Mouse (Mus musculus): ENCODE measurements at regions not wholly inside any gene's neighbourhood (a gene's known extent, or its start where the extent isn't known, plus 50 kb on each side); places are given as distances from the start of the nearest gene placed in this dataset.
"Not testable (repeated sequence)": the region's sequence is repeated elsewhere in the genome, so short reads cannot be mapped to it uniquely, and the experiment has no call there.

DNA sequence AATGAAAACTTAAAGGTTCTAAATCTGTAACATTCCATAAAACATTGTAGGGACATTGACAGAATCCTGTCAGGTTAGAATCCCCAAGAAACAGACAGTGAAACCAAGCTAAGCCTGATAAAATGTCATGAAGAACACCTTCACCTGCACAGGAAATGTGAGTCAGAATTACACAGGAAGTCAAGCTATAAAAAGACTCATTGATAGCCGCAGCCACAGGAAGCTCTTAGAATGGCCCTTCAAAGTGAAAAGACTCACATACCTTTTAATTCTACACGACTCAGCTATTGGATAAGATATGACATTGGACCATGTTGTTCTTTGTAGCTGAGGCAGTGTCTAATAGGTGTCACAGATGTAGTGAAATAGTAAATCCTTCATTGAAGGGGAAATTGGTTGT is 55.3 kb downstream of the Spin2c start:
- TF ChIP-seq CTCF (conservative IDR thresholded peaks at IDR 0.05; ENCODE audit: insufficient read depth, insufficient read length, low read depth, low read length) = no peak

DNA sequence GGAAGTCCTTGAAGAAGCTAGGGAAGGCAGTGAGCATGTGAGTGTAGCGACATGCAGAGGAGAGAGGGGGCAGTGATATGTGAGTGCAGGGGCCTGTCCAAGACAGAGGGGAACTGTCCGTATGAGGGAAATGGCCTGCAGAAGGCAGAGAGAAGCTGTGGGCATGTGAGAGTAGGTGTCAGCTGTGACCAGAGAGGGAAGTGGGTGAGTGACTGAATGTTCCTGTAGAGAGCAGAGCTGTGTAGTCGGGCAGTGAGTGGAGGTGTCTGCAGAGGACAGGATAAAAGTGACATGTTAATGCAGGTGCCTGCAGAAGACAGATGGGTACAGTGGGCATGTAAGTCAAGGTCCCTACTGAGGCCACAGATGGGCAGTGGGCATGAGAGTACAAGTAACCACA is 84.4 kb downstream of the Samt1 start:
- Histone ChIP-seq H3K27ac (ENCODE audit: insufficient read depth, low read depth, low read length) (no peak overlapping the region), H3K4me1 (ENCODE audit: control insufficient read depth, insufficient read depth, low read length) (no peaks in the 10 kb centered on the region), H3K36me3 (ENCODE audit: control insufficient read depth, insufficient read depth, low read length) (no peaks in the 10 kb centered on the region), H3K27me3 (replicated peaks; ENCODE audit: control insufficient read depth, insufficient read depth, low read length) (no peaks in the 10 kb centered on the region), H3K4me3 (ENCODE audit: insufficient read depth, low read depth, low read length) (no peak overlapping the region)
- TF ChIP-seq POLR2A (IDR thresholded peaks at IDR 0.05; ENCODE audit: low read depth, low read length) = no peak
- TF ChIP-seq CTCF (conservative IDR thresholded peaks at IDR 0.05; ENCODE audit: insufficient read depth, insufficient read length, low read depth, low read length) = no peak
- WGBS = 44% methylated on average over 3 of the region's 3 CpGs
- no peak for DNase-seq

More for the DNA sequence above, 55.3 kb downstream of the Spin2c start:
- no peak for DNase-seq
- H3K27me3 ChIP-seq (replicated peaks; ENCODE audit: control insufficient read depth, insufficient read depth, low read length) = no peaks in the 10 kb centered on the region
- H3K4me3 ChIP-seq (ENCODE audit: insufficient read depth, low read depth, low read length) = no peak overlapping the region
- 59% methylated on average over 2 of the region's 2 CpGs for WGBS
- no peaks in the 10 kb centered on the region for H3K4me1 ChIP-seq (ENCODE audit: control insufficient read depth, insufficient read depth, low read length)
- H3K27ac ChIP-seq (ENCODE audit: insufficient read depth, low read depth, low read length) = no peak overlapping the region
- H3K36me3 ChIP-seq (ENCODE audit: control insufficient read depth, insufficient read depth, low read length) = no peaks in the 10 kb centered on the region

DNA sequence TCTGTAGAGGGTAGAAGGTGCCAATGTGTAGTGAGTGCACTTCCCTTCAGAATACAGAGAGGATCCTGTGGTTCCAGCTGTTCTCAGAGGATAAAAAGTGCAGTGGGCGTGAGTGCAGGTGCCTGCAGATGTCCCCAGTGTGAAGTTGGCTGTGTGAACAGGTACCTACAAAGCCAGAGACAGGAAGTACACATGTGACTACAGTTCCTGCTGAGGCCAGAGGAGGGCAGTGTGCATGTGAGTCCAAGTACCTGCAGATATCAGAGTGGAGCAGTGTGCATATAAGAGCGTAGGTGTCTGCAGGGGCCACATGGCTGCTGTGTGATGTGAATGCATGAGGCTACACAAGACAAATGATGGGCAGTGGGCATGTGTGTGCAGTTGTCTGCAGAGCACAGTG is 79.9 kb downstream of the Samt1 start:
- no peaks in the 10 kb centered on the region for H3K27me3 ChIP-seq (replicated peaks; ENCODE audit: control insufficient read depth, insufficient read depth, low read length)
- peak; percentile 2 for DNase-seq
- no peaks in the 10 kb centered on the region for H3K4me1 ChIP-seq (ENCODE audit: control insufficient read depth, insufficient read depth, low read length)
- 80% methylated on average over 2 of the region's 2 CpGs for WGBS
- no peaks in the 10 kb centered on the region for H3K36me3 ChIP-seq (ENCODE audit: control insufficient read depth, insufficient read depth, low read length)
- TF ChIP-seq CTCF (conservative IDR thresholded peaks at IDR 0.05; ENCODE audit: insufficient read depth, insufficient read length, low read depth, low read length) (0 out of 2 replicates have a peak, but pooled peaks have one; percentile 11), POLR2A (IDR thresholded peaks at IDR 0.05; ENCODE audit: low read depth, low read length) (no peak)
- no peak overlapping the region for H3K27ac ChIP-seq (ENCODE audit: insufficient read depth, low read depth, low read length)
- no peak overlapping the region for H3K4me3 ChIP-seq (ENCODE audit: insufficient read depth, low read depth, low read length)

DNA sequence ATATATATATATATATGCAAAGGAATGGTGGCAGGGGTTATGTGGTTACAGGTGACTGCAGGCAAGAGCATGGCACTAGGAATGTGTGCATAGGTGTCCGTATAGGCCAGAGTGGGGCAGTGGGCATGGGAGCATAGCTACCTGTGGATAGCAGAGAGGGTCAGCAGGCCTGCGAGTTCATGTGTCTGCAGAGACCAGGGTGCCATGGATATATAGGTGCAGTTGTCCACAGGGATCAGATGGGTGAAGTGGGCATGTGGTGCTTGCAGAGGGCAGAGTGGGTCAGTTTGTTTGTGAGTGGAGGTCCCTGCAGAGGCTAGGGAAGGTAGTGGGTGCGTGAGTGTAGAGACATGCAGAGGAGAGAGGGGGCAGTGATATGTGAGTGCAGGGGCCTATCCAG is 76.3 kb downstream of the Samt1 start:
- 92% methylated on average over 3 of the region's 3 CpGs for whole genome bisulfite sequencing
- Histone ChIP-seq H3K4me3 (ENCODE audit: insufficient read depth, low read depth, low read length) (no peak overlapping the region), H3K36me3 (ENCODE audit: control insufficient read depth, insufficient read depth, low read length) (no peaks in the 10 kb centered on the region), H3K27ac (ENCODE audit: insufficient read depth, low read depth, low read length) (no peak overlapping the region), H3K27me3 (replicated peaks; ENCODE audit: control insufficient read depth, insufficient read depth, low read length) (no peaks in the 10 kb centered on the region), H3K4me1 (ENCODE audit: control insufficient read depth, insufficient read depth, low read length) (no peaks in the 10 kb centered on the region)
- TF ChIP-seq POLR2A (IDR thresholded peaks at IDR 0.05; ENCODE audit: low read depth, low read length) (no peak), CTCF (conservative IDR thresholded peaks at IDR 0.05; ENCODE audit: insufficient read depth, insufficient read length, low read depth, low read length) (no peak)
- no peak for DNase-seq

DNA sequence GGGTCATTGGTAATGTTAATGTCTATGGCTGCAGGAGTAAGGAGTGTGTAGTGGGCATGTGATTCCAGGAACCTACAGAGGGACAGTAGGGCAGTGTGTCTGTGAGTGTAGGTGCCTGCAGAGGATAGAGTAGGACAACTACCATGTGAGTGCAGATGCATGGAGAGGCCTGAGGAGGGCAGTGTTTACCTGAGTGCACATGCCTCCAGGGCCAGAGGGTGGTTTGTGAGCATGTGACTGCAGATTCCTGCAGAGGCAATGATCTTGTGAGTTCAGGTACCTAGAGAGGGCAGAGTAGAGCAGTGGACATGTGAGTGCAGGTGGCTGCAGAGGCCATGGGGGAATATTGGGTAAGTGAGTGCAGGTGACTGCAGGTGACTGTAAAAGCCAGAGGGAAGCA is 75.1 kb downstream of the Samt1 start:
- Histone ChIP-seq H3K36me3 (ENCODE audit: control insufficient read depth, insufficient read depth, low read length) (no peaks in the 10 kb centered on the region), H3K27me3 (replicated peaks; ENCODE audit: control insufficient read depth, insufficient read depth, low read length) (no peaks in the 10 kb centered on the region), H3K4me3 (ENCODE audit: insufficient read depth, low read depth, low read length) (no peak overlapping the region), H3K4me1 (ENCODE audit: control insufficient read depth, insufficient read depth, low read length) (no peaks in the 10 kb centered on the region), H3K27ac (ENCODE audit: insufficient read depth, low read depth, low read length) (no peak overlapping the region)
- TF ChIP-seq CTCF (conservative IDR thresholded peaks at IDR 0.05; ENCODE audit: insufficient read depth, insufficient read length, low read depth, low read length) = no peak
- no peak for TF ChIP-seq POLR2A (IDR thresholded peaks at IDR 0.05; ENCODE audit: low read depth, low read length)
- no peak for DNase-seq

DNA sequence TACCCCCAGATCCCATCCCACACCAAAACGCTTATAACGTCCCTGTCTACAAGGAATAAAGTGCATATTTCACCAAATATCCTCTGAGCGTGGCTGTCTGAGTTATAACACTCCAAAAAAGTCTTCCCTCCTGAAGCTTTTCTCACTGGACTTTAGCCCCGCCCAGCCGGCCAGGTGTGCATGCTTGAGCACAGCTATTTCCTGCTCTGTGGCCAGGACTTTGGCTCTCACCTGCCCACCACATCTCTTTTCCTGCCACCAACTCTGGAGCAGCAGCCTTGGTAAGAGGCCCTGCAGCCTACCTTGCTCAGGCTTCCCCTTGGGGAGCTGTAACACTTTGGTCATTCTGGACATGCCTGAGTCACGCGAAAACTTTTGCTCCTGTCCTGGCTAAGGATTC is 72.4 kb downstream of the Samt1 start:
- WGBS = 90% methylated on average over 7 of the region's 7 CpGs
- TF ChIP-seq POLR2A (IDR thresholded peaks at IDR 0.05; ENCODE audit: low read depth, low read length) (no peak), CTCF (conservative IDR thresholded peaks at IDR 0.05; ENCODE audit: insufficient read depth, insufficient read length, low read depth, low read length) (no peak)
- Histone ChIP-seq H3K4me3 (ENCODE audit: insufficient read depth, low read depth, low read length) (no peak overlapping the region), H3K36me3 (ENCODE audit: control insufficient read depth, insufficient read depth, low read length) (no peaks in the 10 kb centered on the region), H3K27ac (ENCODE audit: insufficient read depth, low read depth, low read length) (no peak overlapping the region), H3K4me1 (ENCODE audit: control insufficient read depth, insufficient read depth, low read length) (no peaks in the 10 kb centered on the region), H3K27me3 (replicated peaks; ENCODE audit: control insufficient read depth, insufficient read depth, low read length) (no peaks in the 10 kb centered on the region)
- no peak for DNase-seq

DNA sequence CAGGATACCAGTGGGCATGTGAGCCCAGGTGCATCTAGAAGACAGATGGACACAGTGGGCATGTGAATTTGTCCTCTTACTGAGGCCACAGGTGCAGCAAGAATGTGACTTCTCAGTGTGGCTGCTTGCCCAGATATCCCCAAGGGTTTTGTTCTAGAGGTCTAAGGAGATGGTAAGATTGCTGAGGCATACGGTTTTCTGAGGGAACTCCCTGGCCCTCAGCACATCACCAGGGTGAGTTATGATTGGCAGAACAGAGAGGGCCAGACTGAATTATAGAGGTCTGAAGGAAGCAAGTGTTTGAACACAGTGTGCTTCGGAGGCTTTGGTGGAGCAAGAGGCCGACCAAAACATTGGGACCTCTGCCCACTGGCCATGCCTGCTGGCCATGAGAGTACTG is 71.3 kb downstream of the Samt1 start:
- H3K27ac ChIP-seq (ENCODE audit: insufficient read depth, low read depth, low read length); H3K27me3 ChIP-seq (replicated peaks; ENCODE audit: control insufficient read depth, insufficient read depth, low read length); H3K4me1 ChIP-seq (ENCODE audit: control insufficient read depth, insufficient read depth, low read length); H3K4me3 ChIP-seq (ENCODE audit: insufficient read depth, low read depth, low read length); DNase-seq; H3K36me3 ChIP-seq (ENCODE audit: control insufficient read depth, insufficient read depth, low read length): not testable (repeated sequence)
- WGBS = 70% methylated on average over 3 of the region's 3 CpGs

All from kidney, adult 2 months (tissue).